In the genomic region with DNA sequence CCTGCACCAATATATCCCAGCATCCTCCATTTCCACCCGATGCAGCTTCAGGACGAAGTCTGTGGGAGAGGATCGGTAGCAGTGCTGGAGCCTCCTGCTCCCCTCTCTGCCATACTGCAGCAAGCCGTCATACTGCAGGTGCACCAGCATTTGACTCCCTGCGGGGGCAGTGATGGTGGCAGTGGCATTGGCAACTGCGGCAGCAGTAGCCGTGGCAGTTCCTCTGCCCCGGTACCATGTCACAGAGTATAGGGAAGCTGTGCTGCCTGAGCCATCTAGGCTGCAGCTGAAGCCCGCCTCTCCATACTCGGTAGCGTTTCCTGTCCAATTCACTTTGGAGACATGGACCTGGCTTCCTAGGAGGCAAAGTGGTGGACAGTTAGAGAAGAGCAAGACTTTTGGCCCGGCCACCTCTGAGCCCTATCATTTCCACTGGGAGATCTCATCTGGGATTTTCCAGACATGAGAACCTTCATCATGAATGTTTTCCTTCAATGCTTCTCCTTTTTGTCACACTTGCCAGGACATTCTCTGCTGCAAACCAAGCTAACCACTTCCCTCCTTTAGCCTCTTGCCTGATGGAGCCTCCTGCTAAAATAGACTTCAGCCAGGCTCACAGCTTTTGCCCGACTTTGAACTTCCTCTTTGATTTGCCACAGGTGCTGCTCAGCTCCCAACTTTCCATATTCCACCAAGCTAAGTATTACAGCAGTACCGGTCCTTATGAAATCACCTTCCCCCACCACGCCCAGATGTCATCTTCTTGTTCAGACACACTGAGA, we compare ENCODE assay signal across 21 mouse cellular contexts. TPM values are rescaled to one million over a fixed set of nuclear protein-coding genes. Genes with fewer than 3 reads are reported as not detected.
DNase-seq lines count a peak whose midpoint lies in the region; ATAC-seq and TF ChIP-seq lines count a peak whose summit lies in the region.
"Had no signal": no experiment of that assay in that cellular context is flagged by ENCODE, and none has a peak within 500 bp of the region (broad histone marks: within the 10 kb centered on the region; RNA-seq: fewer than 3 reads in every experiment).

No protein-coding gene starts in this region.

- no peak for TF ChIP-seq POLR2A in lung, adult 2 months (IDR thresholded peaks at IDR 0.05; ENCODE audit: borderline replicate concordance, extremely low read depth, low read depth, low read length)
- TF ChIP-seq POLR2A in bone marrow macrophage, adult 2 months (IDR thresholded peaks at IDR 0.05; ENCODE audit: borderline replicate concordance, low read depth, low read length), result no peak

- no peak overlapping the region for H3K4me3 ChIP-seq in lung, adult 2 months (replicated peaks; ENCODE audit: extremely low read depth, low read depth, low read length)
- H3K4me3 ChIP-seq in bone marrow macrophage, adult 2 months (ENCODE audit: insufficient read depth, low read length), result peak overlapping the region; percentile 29
- peak overlapping the region; percentile 68 for H3K4me3 ChIP-seq in megakaryocyte, embryonic 14.5 days (replicated peaks)
- H3K4me3 ChIP-seq: embryonic facial prominence, embryonic 12.5 days; limb, embryonic 13.5 days; stomach, embryonic 15.5 days had no signal

- peak overlapping the region; percentile 93 for H3K27ac ChIP-seq in bone marrow macrophage, adult 2 months (ENCODE audit: insufficient read depth, low read depth, low read length)
- H3K27ac ChIP-seq: embryonic facial prominence, embryonic 12.5 days; limb, embryonic 13.5 days; stomach, embryonic 15.5 days had no signal

- ATAC-seq in frontal cortex, adult (ENCODE audit: low TSS enrichment), result no peak
- ATAC-seq: forebrain, embryonic 14.5 days; midbrain, embryonic 16.5 days had no signal

- DNase-seq in heart, adult 11 months, result peak; percentile 91
- DNase-seq in heart, postnatal 4 days, result no peak
- peak; percentile 39 for DNase-seq in lung, postnatal 36 days
- no peak for DNase-seq in lung, adult 2 months
- no peak for DNase-seq in cerebellum, adult 11 months
- DNase-seq: adrenal gland, postnatal 36 days; cerebellum, adult 9-10 months; gastrocnemius, postnatal 25 days; kidney, postnatal 36 days; right cerebral cortex, postnatal 25 days had no signal

- TF ChIP-seq CTCF in lung, adult 2 months (IDR thresholded peaks at IDR 0.05; ENCODE audit: insufficient read depth, low read length), result no peak
- no peak for TF ChIP-seq CTCF in bone marrow macrophage, adult 2 months (IDR thresholded peaks at IDR 0.05; ENCODE audit: low read depth, low read length)

- peaks cover 12% of the 10 kb centered on the region for H3K27me3 ChIP-seq in megakaryocyte, embryonic 14.5 days (replicated peaks)
- H3K27me3 ChIP-seq: embryonic facial prominence, embryonic 12.5 days; limb, embryonic 13.5 days; stomach, embryonic 15.5 days had no signal

- no peaks in the 10 kb centered on the region for H3K36me3 ChIP-seq in megakaryocyte, embryonic 14.5 days (replicated peaks; ENCODE audit: low read length)
- H3K36me3 ChIP-seq: embryonic facial prominence, embryonic 12.5 days; G1E; limb, embryonic 13.5 days; stomach, embryonic 15.5 days had no signal

- no peaks in the 10 kb centered on the region for H3K9me3 ChIP-seq in megakaryocyte, embryonic 14.5 days
- H3K9me3 ChIP-seq: embryonic facial prominence, embryonic 12.5 days; G1E; stomach, embryonic 15.5 days had no signal

- H3K4me1 ChIP-seq in lung, adult 2 months (ENCODE audit: control insufficient read depth, insufficient read depth, low read length), result peaks cover 2% of the 10 kb centered on the region; the same call in 1 of the 2 replicates
- H3K4me1 ChIP-seq in bone marrow macrophage, adult 2 months (ENCODE audit: control insufficient read depth, insufficient read depth, low read length), result peaks cover 40% of the 10 kb centered on the region
- H3K4me1 ChIP-seq in megakaryocyte, embryonic 14.5 days, result peaks cover 17% of the 10 kb centered on the region
- H3K4me1 ChIP-seq: stomach, embryonic 15.5 days had no signal

- WGBS in lung, adult 2 months, result 75% methylated on average over 15 of the region's 15 CpGs

RNA-seq across cellular contexts. Expression of gene Cd101, which starts 25.6 kb away (rescaled TPM):
- 1 to 10 TPM in 1 of 2 experiments, under 1 TPM in 1; 0.74 to 1.0 TPM for total RNA-seq in heart, postnatal 4 days (2021)
- polyA plus RNA-seq in lung, adult 2 months (2012; rRNA removed), result 1.5 and 1.8 TPM in 2 replicates
- 2.4 and 2.9 TPM in 2 replicates for polyA plus RNA-seq in bone marrow macrophage, adult 2 months (2012; ENCODE audit: insufficient read depth, insufficient read length, missing spikeins)
- polyA plus RNA-seq in megakaryocyte, embryonic 14.5 days (2012; ENCODE audit: insufficient read depth, low replicate concordance), result 0.06 TPM in 1 of 2 replicates, not detected in the other
- total RNA-seq: megakaryocyte-erythroid progenitor cell, adult 5-6 weeks had no signal
- polyA plus RNA-seq: forebrain, embryonic 14.5 days; G1E; kidney, embryonic 14.5 days; midbrain, embryonic 16.5 days had no signal

RNA-seq across cellular contexts. Expression of gene Ttf2, which starts 34.3 kb away (rescaled TPM):
- 10 to 100 TPM in 1 of 2 experiments, 1 to 10 TPM in 1; 9.6 to 11.1 TPM for total RNA-seq in heart, postnatal 4 days (2021)
- 2.3 and 3.0 TPM in 2 replicates for polyA plus RNA-seq in lung, adult 2 months (2012; rRNA removed)
- polyA plus RNA-seq in bone marrow macrophage, adult 2 months (2012; ENCODE audit: insufficient read depth, insufficient read length, missing spikeins), result 11.4 and 15.8 TPM in 2 replicates
- polyA plus RNA-seq in megakaryocyte, embryonic 14.5 days (2012; ENCODE audit: insufficient read depth, low replicate concordance), result 0.40 and 0.71 TPM in 2 replicates

Comparison
In these comparisons a context has a peak if more than half of its experiments do, and no peak if none do; other contexts are left out.
1. DNase-seq: peak in heart, adult 11 months (single experiment) and lung, postnatal 36 days (single experiment); none in heart, postnatal 4 days (single experiment), lung, adult 2 months (single experiment) and cerebellum, adult 11 months (single experiment).